Mouse (Mus musculus): ENCODE data around the gene Rbm12b1.
"Not testable (repeated sequence)": the region's sequence is repeated elsewhere in the genome, so short reads cannot be mapped to it uniquely, and the experiment has no call there.

Rbm12b1 gene

DNA sequence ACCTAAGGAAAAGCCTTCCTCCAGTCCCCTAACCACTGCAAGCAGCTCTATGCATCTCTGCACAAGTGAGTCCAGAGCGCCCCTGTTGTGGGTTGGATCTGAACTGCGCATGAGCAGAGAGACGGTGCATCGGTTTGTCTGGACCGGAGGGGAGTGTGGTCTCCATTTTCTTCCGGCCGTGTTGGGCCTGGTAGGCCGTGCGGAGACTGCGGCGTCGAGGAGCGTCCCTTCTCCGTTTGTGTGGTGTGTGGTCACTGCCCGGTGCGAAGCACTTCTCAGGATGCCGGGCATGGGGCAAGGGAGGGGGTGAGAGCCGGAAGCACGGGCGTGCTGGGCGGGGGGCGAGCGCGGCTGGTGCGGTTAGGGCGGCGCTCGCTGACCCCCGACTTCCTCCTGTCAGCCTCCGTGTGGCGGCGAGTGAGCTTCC is at the start of gene Rbm12b1:
Rbm12b1 (plus strand) TSS at position 124 of the 427 bp plus-strand sequence.
- peak; percentile 73 to 77 for DNase-seq (ENCODE audit: low spot score in 2 of 2)

DNA sequence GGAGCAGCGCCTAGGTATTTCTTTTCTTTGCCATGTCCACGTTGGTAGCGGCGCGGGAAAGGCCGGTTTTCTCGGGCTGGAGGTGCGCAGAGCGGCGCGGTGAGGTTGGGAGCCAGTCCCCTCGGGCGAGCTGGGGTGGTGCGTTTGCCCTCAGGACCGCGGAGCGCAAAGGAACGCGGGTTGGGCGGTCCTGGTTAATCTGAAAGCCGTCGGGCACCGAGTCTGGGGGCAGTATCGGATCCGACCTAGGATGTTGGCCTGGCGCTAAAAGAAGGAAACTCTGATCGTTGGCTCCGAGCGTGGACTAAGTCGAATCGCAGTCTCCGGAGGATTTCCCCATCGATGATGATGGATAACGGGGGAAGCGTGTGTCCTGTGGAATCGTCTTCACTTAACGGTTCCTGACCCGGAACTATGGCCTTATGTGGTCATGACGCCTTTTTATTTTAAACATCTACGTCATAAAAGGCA is 563 bp downstream of the Rbm12b1 start:
- DNase-seq (ENCODE audit: low spot score in 2 of 2): not testable (repeated sequence)

DNA sequence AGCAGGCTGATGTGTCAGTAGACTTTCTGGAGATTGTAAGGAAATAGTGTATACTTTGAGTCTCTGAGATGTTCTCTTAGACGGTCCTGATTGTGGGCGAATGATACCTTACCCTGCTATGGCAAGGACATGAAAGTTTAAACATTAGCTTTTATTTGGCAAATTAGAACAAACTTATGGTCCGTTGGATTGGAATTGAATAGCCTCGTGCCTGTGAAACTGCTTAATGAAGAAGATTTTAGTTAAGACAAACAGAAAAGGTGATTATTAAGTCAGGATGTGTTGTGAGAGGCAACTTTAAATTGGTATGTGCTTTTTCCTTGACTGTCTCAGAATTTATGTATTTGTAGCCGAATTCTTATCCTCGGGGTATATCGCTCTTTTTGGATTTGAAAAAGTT is 1.5 kb downstream of the Rbm12b1 start:
- DNase-seq (ENCODE audit: low spot score in 2 of 2): not testable (repeated sequence)

DNA sequence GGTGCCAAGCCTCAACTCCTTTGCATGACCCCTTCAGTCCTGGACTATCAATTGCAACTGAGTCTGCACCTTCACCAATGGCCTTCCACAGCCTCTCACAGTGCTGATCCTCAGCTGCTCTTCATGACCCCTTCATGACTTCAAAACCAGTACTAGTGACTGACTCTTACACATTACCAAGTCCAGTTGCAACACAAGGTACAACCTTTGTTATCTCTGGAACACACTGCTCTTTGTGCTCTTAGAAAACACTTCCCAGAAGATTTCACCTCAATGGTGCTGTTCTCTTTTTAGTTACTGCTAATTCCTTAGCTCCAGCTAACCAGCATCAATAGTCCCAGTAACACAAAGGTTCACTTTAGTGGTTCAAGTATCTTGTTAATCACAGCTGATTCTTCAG is 7.6 kb downstream of the Rbm12b1 start:
- DNase-seq (ENCODE audit: low spot score in 2 of 2): no peak

DNA sequence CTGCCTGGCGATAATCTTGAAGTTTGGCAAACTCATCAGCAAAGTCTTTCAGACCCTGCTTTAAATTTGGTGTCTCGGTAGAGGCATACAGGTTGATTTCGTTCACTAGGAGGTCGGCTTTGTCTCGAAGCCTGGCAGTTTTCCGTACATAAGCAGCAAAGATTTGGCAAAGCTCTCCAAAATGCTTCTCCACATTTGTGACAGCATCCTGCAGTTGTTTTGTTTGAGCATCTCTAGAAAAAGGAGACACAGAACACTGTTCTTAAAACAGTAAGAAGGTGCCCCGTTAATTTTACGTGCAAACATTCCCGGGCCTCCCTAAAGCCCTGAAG is 30.9 kb downstream of the Rbm12b1 start:
- no peak for DNase-seq (ENCODE audit: low spot score in 2 of 2)

DNA sequence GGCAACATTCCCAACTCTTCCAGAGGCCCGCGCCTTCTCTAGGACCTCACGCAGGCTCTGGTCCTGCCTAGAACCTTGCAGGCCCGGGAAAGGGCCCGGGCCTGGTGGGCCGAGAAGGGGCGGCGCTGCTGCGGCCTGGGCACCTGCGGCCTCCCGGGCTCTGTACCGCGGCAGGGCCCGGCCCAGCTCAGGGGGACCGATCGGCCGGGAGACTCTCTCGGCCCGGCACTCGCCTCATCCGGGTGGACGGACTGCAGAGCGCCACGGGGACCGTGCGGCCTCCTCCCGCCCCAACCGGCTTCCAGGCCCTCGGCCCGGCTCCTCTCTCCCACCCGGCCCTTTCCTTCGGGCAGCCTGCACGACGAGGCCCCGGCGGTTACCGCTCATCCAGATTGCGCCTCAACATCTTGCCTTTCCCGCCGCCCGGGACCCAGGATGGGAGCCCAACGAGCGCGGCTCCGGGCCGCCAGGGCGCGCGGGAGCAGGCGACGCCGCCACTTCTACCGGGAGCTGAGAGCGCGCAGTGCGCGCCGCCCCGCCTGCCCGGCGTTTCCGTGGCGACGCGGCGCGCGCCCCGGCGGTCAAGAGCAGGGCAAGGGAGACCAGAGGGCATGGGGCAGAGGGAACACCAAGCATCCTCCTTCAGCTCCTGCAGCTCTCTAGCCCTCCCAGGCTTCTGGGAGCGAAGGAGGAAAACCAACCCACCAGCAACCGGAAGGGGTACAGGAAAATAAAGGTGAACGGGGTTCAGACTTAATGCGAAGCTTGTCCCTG is 31.4 kb downstream of the Rbm12b1 start, which contains the start of gene Fam92a:
Fam92a (minus strand) TSS at position 698 of the 774 bp plus-strand sequence.
- peak; percentile 38 to 69 for DNase-seq (ENCODE audit: low spot score in 2 of 2)

DNA sequence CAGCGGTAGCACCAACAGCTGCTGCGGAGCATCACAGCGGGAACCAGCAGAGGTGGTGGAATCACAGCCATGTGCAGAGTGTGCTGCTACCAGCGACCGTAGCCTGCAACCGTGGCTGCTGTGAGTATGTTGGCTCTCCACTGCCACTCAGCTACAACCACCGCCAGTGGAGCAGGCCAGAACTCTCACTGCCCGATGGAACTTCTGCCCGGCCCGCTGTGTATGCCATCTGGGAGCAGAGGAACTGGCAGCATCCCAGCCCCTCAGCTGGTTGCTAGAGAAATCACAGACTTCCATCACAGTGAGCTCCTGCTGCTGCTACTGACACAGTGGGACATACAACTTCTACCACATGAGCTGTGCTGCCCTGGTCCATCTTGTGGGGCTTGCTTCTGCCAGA is 38.9 kb downstream of the Rbm12b1 start:
- peak; percentile 31 to 37 for DNase-seq (ENCODE audit: low spot score in 2 of 2)

All from frontal cortex, postnatal 10 days (tissue).